Comparison of ENCODE assay signal across 11 mouse cellular contexts in genomic region chr6:29031216-29031615, GRCm38 (mm10). TPM values are rescaled to one million over a fixed set of nuclear protein-coding genes. Genes with fewer than 3 reads are reported as not detected.
DNase-seq lines count a peak whose midpoint lies in the region; ATAC-seq lines count a peak whose summit lies in the region.
"Had no signal": no experiment of that assay in that cellular context is flagged by ENCODE, and none has a peak within 500 bp of the region (broad histone marks: within the 10 kb centered on the region; RNA-seq: fewer than 3 reads in every experiment).

No protein-coding gene starts in this region.

- H3K4me2 ChIP-seq in heart, embryonic 12.5 days, result no peak overlapping the region
- no peak overlapping the region for H3K4me2 ChIP-seq in heart, embryonic 16.5 days (ENCODE audit: low read depth, low read length)

- no peaks in the 10 kb centered on the region for H3K36me3 ChIP-seq in heart, embryonic 12.5 days
- no peaks in the 10 kb centered on the region for H3K36me3 ChIP-seq in heart, embryonic 16.5 days (ENCODE audit: control insufficient read depth, insufficient read depth)

- WGBS in heart, embryonic 12.5 days, result 45% methylated on average over 6 of the region's 6 CpGs
- 21% methylated on average over 6 of the region's 6 CpGs for WGBS in heart, embryonic 16.5 days

- H3K27ac ChIP-seq in heart, embryonic 12.5 days (ENCODE audit: poor library complexity, severe bottlenecking), result no peak overlapping the region
- H3K27ac ChIP-seq in heart, embryonic 16.5 days (ENCODE audit: low read length), result no peak overlapping the region

- DNase-seq in heart, adult 11 months, result peak; percentile 96
- peak; percentile 52 for DNase-seq in ES-CJ7 (ENCODE audit: low read depth, low spot score)
- peak; percentile 89 for DNase-seq in cerebellum, adult 9-10 months
- DNase-seq in lung, postnatal 14 days, result peak; percentile 72
- DNase-seq in thymus, postnatal 36 days, result no peak

- no peak overlapping the region for H3K9ac ChIP-seq in heart, embryonic 12.5 days
- H3K9ac ChIP-seq in heart, embryonic 16.5 days (ENCODE audit: low read length), result no peak overlapping the region

- peaks cover 20% of the 10 kb centered on the region for H3K27me3 ChIP-seq in heart, embryonic 12.5 days (replicated peaks)
- peaks cover 9% of the 10 kb centered on the region; the same call in 1 of the 2 replicates for H3K27me3 ChIP-seq in heart, embryonic 16.5 days (ENCODE audit: control insufficient read depth, insufficient read depth, low read length)

- no peak overlapping the region for H3K4me3 ChIP-seq in heart, embryonic 12.5 days
- no peak overlapping the region for H3K4me3 ChIP-seq in heart, embryonic 16.5 days (ENCODE audit: low read length)

- 0 out of 2 replicates have a peak, but pooled peaks cover 9% of the 10 kb centered on the region for H3K4me1 ChIP-seq in heart, embryonic 12.5 days (replicated peaks)
- H3K4me1 ChIP-seq in heart, embryonic 16.5 days (ENCODE audit: control insufficient read depth, insufficient read depth, low read length), result peaks cover 6% of the 10 kb centered on the region

- H3K9me3 ChIP-seq in heart, embryonic 12.5 days (replicated peaks), result peaks cover 7% of the 10 kb centered on the region
- peaks cover 4% of the 10 kb centered on the region for H3K9me3 ChIP-seq in heart, embryonic 16.5 days (replicated peaks; ENCODE audit: control insufficient read depth, low read length)

- no peak for ATAC-seq in heart, embryonic 12.5 days (ENCODE audit: insufficient number of reproducible peaks, low FRiP score)
- ATAC-seq in heart, embryonic 16.5 days (replicated peaks; ENCODE audit: extremely low read depth, insufficient read depth, low FRiP score), result peak; percentile 84
- ATAC-seq in monocyte, adult 5-6 weeks (replicated peaks; ENCODE audit: insufficient number of reproducible peaks, low FRiP score, low TSS enrichment, poor library complexity, severe bottlenecking), result no peak

RNA-seq across cellular contexts. Expression of gene Lep, which starts 28.8 kb away (rescaled TPM):
- polyA plus RNA-seq in heart, embryonic 12.5 days (2016; fragmentation: Nextera tagmentation; extraction: Ambion mirVana), result not detected in 2 replicates
- polyA plus RNA-seq in heart, embryonic 16.5 days (2015; fragmentation: Nextera tagmentation; extraction: Ambion mirVana), result not detected in 2 replicates
- total RNA-seq in monocyte, adult 5-6 weeks (2017), result not detected in 3 replicates
- total RNA-seq: left cerebral cortex, postnatal 14 days had no signal
- polyA plus RNA-seq: cortical plate, adult 2 months; small intestine, adult 2 months had no signal

Comparison
In these comparisons a context has a peak if more than half of its experiments do, and no peak if none do; other contexts are left out.
1. DNase-seq: peak in heart, adult 11 months (single experiment), ES-CJ7 (single experiment), cerebellum, adult 9-10 months (single experiment) and lung, postnatal 14 days (single experiment); none in thymus, postnatal 36 days (0 of 2).